Mouse (Mus musculus) kidney, adult 18-20 months (tissue): ENCODE results near the gene Ncan.

Experiments
- DNase-seq: peaks from one replicate; pipeline ENCODE4 v3.0.0; 2021

Gene Ncan

DNA sequence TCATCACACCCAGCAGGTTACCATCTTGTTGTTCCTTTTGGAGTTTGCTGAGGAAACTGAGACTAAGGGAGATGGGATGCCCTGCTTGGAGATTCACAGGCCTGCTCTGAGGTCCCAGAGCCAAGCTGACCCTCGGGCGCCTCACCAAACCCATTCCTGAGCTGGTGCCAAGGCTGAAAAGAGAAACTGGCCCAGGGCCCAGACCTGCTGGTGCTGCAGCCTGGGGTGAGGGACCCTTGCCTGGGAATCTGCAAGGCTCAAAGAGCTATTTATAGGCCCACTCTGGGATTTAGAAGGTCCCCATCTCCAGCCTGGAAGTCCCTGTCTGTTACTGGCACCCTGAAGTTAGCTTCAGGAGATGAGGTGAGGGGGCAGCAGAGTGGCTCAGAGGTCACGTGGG lies 7.8 kb upstream of the Ncan start:
- DNase-seq: peak; percentile 56

DNA sequence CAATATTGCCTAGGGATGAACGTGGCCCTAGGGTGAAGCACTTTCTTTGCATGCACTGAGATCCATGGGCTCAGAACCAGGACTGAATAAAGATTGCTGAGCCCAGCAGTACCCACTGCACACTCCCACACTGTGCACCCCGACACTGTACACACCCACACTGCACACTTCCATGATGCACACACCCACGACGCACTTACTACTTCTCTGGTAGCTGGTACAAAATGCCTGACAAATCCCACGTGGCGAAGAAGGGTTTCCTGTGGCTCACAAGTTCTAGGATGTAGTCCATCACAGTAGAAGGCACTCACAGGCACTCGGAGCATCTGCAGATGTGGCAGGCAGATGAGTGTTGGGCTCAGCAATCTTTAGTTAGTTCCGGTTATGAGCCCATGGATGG lies 4.3 kb upstream of the Ncan start:
- no peak for DNase-seq

DNA sequence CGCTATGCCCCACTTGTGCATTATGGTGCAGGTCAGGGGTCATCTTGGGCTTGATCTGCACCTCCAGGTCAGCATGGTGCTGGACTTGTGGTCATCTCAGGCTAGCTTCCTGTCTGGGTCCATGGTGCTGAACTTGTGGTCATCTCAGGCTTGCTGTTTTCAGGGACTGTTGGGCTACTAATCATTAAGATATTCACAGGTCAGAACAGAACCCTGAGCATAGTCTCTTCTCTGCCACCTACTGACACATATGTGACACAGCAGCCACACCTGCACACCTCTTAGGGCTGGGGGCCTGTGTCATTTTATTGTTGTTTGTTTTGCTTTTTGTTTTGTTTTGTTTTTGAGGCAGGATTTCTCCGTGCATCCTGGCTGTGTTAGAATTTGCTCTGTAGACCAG lies 2.2 kb upstream of the Ncan start:
- DNase-seq: no peak

DNA sequence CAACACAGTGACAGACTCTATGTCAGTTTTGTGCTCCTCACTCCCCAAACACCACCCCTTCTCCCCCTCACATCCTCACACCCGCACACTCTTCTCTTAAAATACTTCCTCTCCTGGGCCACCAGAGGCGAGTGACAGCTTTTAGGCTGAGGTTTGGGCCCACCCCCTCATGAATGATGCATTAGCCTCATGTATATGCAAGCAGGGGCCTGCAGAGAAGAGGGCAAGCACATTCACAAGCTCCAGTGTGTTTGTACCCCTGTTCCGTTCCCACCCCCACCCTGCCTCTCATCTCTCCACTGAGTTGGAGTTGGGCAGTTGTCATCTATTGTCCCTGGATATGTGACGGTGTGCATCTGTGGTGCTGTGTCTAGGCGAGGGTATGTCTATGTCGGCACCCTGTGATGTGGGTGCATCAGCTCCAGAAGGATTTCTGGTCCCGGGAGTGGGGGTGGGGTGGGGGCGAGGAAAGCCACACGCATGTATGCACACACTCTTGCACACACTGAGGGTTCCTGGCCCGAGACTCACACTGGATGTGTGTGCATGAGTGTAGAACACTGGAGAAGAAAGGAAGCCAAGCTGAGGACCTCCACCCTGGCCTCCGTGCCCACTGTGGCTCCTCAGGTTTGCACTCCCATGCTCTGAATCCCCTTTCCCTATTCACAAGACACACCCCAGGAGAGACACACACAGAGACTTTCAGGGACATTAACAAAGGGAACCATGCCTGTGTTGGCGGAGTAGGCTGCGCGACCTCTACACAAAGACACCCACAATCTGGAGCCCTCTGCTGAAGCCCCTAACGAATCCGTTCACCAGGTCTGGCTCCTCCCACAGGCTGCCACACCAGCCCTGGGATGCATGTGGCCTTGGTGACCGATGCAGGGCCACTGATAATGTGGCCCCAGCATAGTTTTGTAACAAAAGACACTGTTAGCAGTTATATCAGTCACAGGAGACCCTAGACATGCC lies 1.7 kb downstream of the Ncan start:
- no peak for DNase-seq

DNA sequence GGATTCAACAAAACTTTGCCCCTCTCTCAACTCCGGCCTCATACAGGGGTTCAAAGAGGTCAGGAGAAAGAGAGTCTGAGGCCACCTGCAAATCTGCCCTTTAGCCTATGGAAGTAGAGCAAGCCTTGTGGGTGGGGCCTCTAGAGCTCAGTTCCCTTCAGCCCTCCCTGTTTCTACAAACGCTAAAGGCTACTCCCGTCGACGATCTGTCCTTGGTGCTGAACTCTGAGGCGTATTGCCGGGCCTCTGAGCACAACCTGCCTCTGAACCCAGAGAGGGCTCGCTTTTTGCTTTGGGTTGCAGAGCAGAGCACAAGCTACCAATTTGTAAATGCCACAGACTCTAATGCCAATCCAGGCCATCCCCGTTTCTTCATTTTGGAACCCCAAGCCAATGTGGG lies 3.1 kb downstream of the Ncan start:
- no peak for DNase-seq

DNA sequence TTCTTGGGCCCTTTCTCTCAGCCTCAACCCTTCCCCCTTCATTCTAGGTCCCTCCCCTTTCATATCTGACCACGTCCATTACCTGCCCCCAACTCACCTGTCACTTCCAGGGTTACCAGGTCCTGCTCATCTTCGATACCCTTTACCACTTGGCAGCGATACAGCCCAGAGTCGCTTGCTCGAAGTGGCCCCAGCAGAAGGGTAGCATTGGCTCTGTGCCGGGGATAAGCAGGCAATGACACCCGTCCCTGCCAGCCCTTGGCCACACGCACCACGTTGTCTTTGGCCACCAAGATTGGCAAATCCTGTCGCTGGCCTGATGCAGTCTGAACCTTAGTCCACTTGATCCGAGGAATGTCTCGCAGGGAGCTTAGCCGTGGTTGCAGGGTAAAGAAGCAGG lies 5.8 kb downstream of the Ncan start:
- DNase-seq: no peak

DNA sequence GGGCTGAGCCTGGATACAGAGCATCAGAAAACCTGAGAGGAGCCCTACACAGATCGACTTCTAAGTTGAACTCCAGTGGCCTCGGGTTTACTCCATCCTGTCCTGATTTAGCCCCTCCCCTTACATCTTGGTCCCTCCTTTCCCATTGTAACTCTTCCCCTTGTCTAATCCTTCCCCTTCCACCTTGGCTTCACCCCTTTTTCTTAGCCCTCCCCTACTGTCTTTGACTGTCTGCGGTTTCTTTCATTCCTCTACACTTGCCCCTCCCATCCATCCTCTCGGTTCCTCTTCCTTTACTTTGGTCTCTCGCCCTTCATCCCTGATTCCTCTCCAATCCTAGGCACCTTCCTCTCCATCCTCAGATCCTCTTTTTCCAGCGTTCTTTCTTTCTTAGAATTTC lies 6.2 kb downstream of the Ncan start:
- DNase-seq: no peak

DNA sequence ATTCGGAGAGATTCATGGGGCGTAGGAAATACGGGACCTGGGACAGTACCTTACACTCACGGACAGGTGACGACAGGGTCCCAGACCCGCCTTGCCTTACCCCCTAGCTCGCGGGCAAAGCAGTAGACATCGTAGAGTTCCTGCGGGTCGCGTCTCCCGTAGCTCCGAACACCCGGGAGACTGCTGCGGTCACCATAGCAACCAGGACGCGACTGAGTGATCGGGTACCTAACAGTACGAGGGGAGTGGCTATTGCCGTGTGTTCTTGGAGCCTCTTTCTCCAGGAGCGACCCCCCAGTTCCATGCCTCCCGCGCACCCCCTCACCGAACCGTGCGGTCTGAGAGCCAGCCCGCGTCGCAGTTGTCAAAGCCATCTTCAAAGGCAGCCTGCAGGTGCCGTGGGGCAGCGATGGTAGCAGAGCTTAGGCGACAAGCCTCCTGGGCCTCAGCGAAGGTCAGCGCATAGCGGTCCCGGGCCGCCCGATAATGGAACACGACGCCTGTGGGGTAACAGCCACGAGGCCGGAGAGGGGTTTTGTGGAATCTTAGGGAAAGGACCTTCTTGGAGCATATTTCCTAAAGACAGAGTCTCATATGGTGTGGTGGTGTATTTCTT lies 8.2 kb downstream of the Ncan start:
- no peak for DNase-seq

DNA sequence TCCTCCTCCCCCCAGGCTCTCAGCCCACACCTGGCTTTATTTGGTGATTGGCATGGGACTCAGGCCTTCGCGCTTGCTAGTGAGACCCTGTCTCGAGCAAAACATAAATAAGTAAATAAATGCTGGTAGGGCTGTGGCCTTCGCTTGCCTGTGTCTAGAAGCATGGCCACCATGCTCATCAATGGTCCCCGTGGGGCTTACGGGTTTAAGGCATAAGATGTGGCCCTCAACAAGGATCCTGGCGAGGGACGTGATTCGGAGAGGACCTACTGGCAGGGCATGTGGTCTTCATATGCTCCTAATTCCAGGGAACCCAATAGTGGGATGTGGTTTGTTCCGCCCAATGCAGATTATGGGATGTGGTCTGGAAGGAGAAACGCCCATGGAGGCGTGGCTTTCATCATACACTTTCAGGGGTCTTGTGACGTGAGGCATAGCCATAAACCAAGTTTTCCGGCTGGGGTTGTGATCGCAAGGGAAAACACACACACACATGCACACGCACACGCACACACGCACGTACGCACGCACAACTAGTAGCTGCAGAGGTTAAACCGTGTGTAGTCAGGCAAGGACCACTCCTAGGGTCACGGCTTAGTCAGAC lies 9.4 kb downstream of the Ncan start:
- no peak for DNase-seq

DNA sequence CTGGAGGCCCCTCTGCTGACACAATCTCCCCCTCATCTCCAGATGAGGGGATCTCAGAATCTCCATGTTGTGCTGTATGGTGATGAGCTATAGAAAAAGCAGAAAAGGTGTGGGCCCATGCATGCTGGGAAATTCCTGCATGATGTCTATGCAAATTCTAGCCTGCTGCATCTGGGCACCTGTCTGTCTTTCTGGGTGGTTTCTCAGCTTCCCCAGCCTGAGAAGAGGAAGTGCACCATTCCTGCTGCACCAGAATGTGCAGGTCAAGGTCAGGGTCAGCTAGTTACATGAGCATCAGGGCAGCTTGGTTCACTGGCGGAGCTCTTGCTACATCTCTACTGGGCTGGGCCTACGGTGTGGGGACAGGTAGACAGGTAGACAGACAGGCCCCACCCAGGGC lies 10.2 kb downstream of the Ncan start:
- DNase-seq: no peak

DNA sequence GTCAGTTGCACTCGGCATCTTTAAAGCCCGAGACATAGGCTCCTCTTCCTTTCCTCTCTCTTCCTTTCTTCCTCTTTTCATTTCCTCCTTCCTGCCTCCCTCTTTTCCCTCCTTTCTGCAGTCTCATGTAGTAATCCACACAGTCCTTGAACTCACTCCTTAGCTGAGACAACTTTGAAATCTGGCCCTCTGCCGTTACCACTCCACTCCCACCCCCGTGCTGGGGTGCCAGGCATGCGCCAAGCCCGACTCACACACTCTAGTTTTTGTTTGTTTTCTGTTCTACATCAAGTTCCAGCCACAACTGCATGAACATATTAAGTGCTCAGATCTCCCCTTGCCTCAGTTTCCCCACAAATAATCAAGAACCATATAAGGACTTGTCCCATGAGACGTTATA lies 15.8 kb downstream of the Ncan start:
- DNase-seq: no peak

DNA sequence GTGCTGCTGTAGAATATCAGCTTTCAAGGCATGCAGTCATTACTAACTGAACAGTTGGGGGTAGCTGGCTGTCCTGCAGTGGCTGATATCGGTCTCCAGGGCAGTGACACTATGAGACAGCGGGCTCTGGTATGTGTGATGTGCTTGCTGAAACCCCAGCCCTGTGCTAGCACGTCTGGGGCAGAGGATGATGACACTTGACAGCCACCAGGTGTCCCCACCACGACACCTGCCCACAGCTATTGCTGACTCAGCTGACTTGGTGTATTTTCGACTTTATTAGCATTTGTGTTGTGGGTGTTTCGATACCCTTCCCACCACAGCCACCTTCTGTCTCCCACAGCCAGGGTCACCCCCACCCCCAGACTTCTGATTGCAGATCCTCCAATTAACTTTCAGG lies 16.2 kb downstream of the Ncan start:
- DNase-seq: peak; percentile 44

DNA sequence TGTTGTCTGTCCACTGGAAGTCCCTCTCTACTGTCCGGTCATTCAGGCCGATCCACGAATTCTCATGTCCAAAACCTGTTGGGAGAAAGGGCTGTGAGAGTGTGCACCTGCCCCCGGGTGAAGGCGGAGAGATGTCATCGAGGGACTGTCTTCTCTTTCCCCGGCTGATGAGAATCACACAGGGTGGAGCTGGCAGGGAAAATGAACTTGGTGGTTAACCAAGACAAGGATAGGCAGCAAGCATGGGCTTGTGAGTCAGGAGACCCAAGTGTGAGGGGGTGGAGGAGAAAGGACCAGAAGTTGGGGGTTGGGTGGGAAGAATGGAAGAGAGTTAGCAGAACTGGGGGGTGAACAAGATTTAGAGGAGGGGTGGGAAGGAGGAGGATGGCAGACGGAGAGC lies 20.4 kb downstream of the Ncan start:
- DNase-seq: no peak

DNA sequence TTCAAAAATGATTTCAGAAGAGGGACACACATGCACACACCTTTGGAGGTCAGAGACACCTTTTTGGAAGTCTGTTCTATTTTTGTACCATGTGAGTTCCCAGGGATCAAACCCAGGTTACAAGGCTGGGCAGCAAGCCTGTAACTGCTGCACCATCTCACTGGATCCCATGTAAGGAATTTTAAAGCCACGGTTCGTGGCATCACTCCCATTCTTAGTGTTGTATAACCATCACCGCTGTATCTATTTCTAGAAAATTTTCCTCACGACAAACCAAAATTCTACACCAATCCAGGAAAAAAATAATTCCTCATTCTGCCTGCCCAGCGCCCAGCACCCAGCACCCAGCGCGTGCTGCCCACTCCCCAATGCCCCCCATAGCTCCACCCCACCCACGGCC lies 21.4 kb downstream of the Ncan start:
- no peak for DNase-seq

DNA sequence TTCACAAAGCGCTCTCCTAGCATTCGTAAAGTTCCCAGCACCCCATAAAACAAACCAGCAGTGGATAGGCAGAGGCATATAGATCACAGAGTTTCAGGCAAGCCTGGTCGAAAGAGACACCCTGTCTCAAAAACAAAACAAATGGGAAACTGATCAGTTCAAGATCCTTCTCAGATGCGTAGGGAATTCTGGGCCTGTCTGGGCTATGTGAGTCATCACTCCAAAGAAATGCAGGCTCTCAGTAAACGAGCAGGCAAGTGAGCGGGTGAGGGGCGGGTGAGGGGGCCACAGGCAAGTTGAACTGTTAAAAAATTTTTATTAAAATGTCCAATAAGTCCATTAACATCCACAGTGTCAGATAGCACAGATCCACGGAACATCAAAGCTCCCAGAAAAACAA lies 27.9 kb downstream of the Ncan start:
- no peak for DNase-seq

DNA sequence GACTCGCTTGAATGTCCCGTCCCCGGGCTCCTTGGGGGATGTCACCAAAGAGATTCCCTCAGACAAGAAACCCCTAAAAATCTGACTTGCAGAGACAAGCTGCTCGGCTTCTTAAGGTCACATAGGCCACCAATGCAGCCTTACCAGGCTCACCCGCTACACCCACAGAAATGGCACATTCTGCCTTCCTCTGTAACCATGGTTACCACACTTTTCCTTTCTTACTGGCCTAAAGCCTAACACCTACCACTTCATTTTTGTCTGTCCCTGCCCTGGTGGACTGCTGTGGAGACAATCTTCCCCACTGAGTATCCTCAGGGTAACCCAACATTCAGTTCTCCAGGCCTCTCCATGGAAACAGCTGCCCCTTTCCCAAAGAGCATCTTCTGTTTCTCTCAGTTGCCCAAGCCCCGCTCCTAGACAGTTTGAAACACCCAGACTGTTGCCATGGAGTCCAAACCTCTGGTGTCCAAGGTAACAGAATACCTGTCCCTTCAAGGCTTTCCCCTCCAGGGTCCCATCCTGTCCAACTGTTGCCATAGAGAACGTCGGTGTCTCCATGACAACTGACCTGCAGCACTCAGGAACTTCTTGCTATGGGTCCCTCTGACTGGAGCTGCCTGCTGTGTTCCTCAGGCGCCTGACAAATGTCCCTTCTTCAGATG lies 31.2 kb downstream of the Ncan start:
- no peak for DNase-seq

DNA sequence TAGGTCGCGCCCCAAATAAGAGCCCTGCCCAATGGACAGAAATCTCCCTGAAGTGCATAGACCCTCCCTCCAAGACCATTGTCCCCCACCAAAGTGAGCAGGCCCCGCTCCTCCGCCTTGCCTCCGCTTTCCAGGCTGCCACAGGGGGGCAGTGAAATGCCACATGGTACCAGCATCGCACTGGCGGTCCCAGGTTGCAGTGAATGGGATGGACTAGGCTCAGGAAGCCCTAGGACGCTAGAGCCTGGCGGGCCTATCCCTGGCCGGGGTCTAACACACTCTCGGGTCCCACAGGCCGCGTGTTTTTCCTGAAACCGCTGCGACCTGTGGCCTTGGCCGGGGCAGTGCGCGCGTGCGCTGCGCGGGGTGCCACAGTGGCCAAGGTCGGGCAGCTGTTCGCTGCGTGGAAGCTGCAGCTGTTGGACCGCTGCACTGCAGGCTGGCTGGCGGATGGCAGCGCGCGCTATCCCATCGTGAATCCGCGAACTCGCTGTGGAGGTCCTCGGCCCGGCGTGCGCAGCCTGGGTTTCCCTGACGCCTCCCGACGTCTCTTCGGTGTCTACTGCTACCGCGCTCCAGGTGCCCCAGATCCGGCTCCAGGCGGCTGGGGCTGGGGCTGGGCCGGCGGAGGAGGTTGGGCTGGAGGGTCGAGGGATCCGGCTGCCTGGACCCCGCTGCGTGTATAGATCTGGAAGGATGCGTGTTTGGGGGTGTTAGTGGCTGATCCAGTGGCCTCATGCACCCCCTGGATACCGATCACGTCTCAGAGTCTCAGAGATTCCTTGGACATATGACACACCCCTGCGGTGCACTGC lies 32.6 kb downstream of the Ncan start:
- DNase-seq: peak; percentile 55

DNA sequence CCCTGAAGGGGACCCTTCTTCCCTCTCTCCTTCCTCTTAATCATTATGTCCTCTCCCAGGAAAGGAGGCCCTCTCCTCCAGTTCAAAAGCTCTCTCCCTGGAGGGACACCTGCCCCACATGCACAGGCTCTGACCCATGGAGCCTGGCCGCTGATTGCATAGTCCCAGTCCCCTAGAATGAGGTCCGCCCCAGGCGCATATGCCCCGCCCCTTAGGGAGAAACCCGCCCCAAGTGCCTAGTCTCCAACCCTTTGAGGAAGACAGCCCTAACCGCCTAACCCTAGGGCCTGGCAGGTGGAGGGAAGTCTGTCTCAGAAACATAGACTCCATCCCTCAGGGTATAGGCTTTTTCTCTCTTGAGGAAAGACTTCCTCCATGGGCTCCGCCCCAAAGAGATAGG lies 33.4 kb downstream of the Ncan start:
- DNase-seq: peak; percentile 14

DNA sequence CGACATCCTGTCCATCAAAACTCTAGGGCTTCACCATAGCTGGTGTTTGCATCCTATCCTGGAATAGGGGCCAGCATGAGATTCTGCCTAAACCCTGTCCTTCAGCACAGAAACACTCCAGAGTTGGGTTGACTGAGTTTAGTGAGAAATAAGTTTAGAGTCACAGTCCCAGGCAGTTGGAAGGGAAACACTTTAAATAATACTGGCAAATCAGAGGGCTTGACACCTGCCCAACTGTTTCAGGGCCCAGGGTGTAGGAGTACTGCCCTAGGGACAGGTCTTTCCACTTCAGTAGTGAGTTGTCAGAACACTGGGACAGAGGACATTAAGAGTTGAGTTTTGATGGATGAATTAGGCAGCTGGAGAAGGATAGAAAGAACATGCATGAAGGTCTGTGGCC lies 34.5 kb downstream of the Ncan start:
- DNase-seq: no peak

DNA sequence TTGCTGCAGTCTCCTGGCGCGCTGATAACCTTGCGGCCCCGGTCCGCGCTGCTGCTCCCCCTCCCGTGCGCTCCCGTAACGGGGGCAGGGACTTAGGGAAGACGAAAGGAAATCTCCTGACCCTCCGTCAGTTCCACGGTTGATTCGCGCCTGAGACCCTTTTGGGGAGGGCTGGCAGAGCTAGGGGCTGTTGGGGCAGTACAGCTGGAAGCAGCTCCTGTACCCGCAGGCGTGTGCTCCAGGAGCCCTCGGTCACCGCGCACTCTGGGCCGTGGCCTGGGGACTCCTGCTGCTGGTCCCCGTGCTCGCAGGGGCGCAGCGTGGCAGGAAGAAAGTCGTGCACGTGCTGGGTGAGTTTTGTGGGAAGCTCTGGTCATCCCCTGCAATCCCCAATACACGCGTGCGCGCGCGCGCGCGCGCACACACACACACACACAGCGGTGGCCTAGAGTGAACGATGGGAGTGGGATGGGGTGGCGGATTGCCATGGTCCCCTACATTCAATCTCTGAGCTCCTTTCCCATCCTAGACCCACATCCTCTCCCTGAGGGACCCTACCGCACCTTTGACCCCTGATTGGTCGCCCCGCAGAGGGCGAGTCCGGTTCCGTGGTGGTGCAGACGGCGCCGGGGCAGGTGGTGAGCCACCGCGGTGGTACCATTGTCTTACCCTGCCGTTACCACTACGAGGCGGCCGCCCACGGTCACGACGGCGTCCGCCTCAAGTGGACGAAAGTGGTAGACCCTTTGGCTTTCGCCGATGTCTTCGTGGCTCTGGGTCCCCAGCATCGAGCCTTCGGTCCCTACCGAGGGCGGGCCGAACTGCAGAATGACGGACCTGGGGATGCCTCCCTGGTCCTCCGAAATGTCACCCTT lies 36.2 kb downstream of the Ncan start:
- DNase-seq: peak; percentile 10

DNA sequence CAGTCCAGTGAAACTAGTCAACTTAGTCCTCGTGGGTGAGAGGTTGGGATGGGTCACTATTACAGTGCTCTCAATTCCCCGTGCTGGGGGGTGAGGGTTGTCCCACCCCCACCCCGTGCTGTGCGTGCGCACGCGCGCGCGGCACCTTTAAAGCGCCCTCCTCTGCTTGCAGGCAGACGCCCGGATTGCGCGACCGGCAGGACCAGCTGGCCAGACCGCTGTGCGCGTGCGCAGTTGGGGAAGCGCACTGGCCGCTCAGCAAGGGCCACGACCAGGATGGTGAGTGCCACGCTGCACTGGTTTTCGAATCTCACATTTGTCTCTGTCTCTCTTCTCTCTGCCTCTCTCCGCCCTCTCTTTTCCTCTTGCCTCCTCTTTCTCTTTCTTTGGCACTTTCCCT lies 37.4 kb downstream of the Ncan start, which contains the start of gene Hapln4:
TSS of gene Hapln4 (plus strand) at position 173 of the 400 bp plus-strand sequence.
- DNase-seq: peak; percentile 54

DNA sequence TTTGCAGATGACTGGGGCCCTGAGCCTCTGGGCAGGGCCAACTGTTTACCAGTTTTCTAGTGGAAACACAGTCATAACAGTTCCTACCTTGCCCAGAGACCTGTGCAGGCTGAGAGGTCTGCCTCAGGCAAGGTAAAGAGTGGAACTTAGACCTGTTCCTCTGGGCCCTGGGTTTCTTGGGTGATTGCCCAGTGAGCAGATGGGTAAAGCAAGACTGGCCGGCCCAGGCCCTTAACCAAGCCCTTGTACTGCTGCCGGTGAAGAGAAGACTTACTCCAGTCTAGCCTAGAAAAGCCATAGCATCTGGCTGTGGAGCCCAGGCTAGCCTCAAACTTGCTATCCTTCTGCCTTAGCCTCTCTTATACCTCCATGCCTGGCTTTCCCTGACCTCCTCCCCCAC lies 38.7 kb downstream of the Ncan start:
- no peak for DNase-seq
